Mouse (Mus musculus): ENCODE measurements around the gene Ccr8. TPM values are rescaled to one million over a fixed set of nuclear protein-coding genes. Genes with fewer than 3 reads are reported as not detected.

Ccr8 gene
- polyA plus RNA-seq, 1 experiment from 2014 or later: not detected

DNA sequence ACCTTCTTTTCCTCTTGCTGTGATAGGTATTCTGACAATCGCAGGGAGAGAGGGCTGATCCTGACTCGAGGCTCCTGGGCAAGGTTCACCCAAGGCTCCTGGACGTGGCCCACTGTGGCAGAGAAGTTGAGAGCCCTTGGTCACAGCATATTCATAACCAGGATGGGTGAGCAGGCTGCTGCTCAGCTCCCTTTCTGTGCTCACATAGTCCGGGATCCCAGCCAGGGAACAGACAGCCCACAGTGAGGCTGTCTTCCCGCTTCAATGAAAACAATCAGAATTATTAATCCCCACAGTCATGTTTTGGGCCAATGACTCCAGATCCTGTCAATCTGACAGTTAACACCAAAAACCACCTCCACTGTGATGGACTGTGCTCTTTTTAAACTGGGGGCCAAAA is 9.9 kb upstream of the Ccr8 start:
- H3K27ac ChIP-seq (ENCODE audit: low read depth, low read length): no peak overlapping the region
- H3K4me1 ChIP-seq (ENCODE audit: control insufficient read depth, insufficient read depth, low read length): no peaks in the 10 kb centered on the region
- ATAC-seq: no peak
- H3K4me2 ChIP-seq (ENCODE audit: low read length): no peak overlapping the region
- 78% methylated on average over 5 of the region's 5 CpGs for WGBS
- H3K9me3 ChIP-seq (replicated peaks; ENCODE audit: control insufficient read depth, low read length): no peaks in the 10 kb centered on the region
- DNase-seq (ENCODE audit: low spot score): peak; percentile 7
- H3K4me3 ChIP-seq (ENCODE audit: low read depth, low read length): no peak overlapping the region
- no peaks in the 10 kb centered on the region for H3K36me3 ChIP-seq (ENCODE audit: control insufficient read depth, insufficient read depth, low read length)
- H3K9ac ChIP-seq (ENCODE audit: low read length): no peak overlapping the region
- H3K27me3 ChIP-seq (replicated peaks; ENCODE audit: control insufficient read depth, insufficient read depth, low read length): no peaks in the 10 kb centered on the region

DNA sequence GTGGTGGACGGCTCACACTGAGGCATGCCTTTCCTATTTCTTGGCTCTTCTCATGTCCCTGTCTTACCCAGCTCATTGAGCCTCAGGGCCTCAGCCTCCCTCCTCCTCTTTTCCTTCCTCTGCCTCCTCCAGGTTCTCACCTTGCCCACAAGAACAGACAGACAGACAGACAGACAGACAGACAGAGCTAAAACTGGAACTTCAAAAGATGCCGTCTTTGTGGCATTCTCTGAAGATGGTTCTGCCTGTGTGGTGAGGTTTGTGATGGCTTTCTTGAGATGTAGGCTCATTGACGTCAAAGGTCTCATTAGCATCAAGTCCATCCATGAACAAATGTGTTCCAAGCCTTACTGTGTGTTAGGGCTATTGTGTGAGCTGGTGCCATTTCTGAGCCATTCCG is 9.2 kb upstream of the Ccr8 start:
- Histone ChIP-seq H3K36me3 (ENCODE audit: control insufficient read depth, insufficient read depth, low read length) (no peaks in the 10 kb centered on the region), H3K4me2 (ENCODE audit: low read length) (no peak overlapping the region), H3K27me3 (replicated peaks; ENCODE audit: control insufficient read depth, insufficient read depth, low read length) (no peaks in the 10 kb centered on the region), H3K9ac (ENCODE audit: low read length) (no peak overlapping the region), H3K9me3 (replicated peaks; ENCODE audit: control insufficient read depth, low read length) (no peaks in the 10 kb centered on the region), H3K4me3 (ENCODE audit: low read depth, low read length) (no peak overlapping the region), H3K4me1 (ENCODE audit: control insufficient read depth, insufficient read depth, low read length) (no peaks in the 10 kb centered on the region), H3K27ac (ENCODE audit: low read depth, low read length) (no peak overlapping the region)
- no peak for ATAC-seq
- no peak for DNase-seq (ENCODE audit: low spot score)
- 74% methylated on average over 4 of the region's 4 CpGs for WGBS

DNA sequence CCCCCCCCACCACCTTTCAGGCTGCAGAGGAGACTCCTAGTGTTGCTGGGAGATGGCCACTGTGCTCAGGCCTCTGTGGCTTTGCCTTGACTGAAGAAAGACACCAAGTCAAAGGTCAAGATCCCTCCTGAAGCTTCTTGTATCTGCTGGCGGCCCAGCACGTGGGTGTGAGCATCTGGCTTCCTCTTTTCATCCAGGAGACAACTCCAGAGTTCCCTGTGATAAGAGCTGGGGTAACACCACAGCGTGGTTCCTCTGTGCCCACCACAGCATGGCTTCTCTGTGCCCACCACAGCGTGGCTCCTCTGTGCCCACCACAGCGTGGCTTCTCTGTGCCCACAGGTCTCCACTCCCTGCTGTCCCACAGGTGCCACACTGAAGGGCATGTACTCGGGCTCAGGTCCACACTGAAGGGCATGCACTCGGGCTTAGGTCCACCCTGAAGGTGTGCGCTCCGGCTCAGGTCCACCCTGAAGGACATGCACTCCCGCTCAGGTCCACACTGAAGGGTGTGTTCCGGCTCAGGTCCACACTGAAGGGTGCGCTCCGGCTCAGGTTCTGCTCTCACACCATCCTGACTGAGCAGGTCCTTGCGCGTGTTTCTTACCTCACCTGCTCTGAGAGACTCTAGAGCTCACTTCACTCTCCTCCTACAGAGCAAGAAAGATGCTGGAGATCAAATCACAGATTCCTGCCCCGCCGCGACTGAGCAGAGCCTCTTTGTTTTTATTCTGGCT is 8.6 kb upstream of the Ccr8 start:
- no peak overlapping the region for H3K4me2 ChIP-seq (ENCODE audit: low read length)
- no peak for DNase-seq (ENCODE audit: low spot score)
- no peaks in the 10 kb centered on the region for H3K36me3 ChIP-seq (ENCODE audit: control insufficient read depth, insufficient read depth, low read length)
- H3K4me3 ChIP-seq (ENCODE audit: low read depth, low read length): no peak overlapping the region
- WGBS: 86% methylated on average over 18 of the region's 18 CpGs
- ATAC-seq: no peak
- no peak overlapping the region for H3K27ac ChIP-seq (ENCODE audit: low read depth, low read length)
- no peaks in the 10 kb centered on the region for H3K4me1 ChIP-seq (ENCODE audit: control insufficient read depth, insufficient read depth, low read length)
- no peaks in the 10 kb centered on the region for H3K9me3 ChIP-seq (replicated peaks; ENCODE audit: control insufficient read depth, low read length)
- no peak overlapping the region for H3K9ac ChIP-seq (ENCODE audit: low read length)
- H3K27me3 ChIP-seq (replicated peaks; ENCODE audit: control insufficient read depth, insufficient read depth, low read length): no peaks in the 10 kb centered on the region

DNA sequence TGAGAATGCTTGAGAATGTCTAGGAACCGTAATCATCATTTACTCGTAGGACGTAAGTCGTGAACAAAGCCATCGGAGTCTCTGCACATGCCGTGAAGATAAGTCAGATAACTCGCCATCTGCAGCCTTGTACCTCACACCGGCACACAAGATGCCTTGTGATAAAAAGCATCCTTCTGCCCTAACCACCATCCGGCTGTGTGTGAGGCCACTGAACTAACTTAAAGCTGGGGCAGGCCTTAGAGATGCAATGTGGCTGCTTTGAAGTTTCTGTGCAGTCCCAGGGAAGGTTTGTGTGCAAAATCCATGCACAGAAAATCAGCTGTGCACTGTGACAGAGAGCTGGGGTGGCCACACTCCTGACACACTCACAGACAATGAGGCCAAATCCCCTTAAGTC is 7.5 kb upstream of the Ccr8 start:
- DNase-seq (ENCODE audit: low spot score) (no peak), ATAC-seq (no peak)
- H3K27me3 ChIP-seq (replicated peaks; ENCODE audit: control insufficient read depth, insufficient read depth, low read length): no peaks in the 10 kb centered on the region
- H3K4me2 ChIP-seq (ENCODE audit: low read length): no peak overlapping the region
- H3K4me1 ChIP-seq (ENCODE audit: control insufficient read depth, insufficient read depth, low read length): no peaks in the 10 kb centered on the region
- no peak overlapping the region for H3K27ac ChIP-seq (ENCODE audit: low read depth, low read length)
- H3K4me3 ChIP-seq (ENCODE audit: low read depth, low read length): no peak overlapping the region
- H3K9me3 ChIP-seq (replicated peaks; ENCODE audit: control insufficient read depth, low read length): 0 out of 2 replicates have a peak, but pooled peaks cover 3% of the 10 kb centered on the region
- 90% methylated on average over 9 of the region's 9 CpGs for WGBS
- H3K9ac ChIP-seq (ENCODE audit: low read length): no peak overlapping the region
- no peaks in the 10 kb centered on the region for H3K36me3 ChIP-seq (ENCODE audit: control insufficient read depth, insufficient read depth, low read length)

DNA sequence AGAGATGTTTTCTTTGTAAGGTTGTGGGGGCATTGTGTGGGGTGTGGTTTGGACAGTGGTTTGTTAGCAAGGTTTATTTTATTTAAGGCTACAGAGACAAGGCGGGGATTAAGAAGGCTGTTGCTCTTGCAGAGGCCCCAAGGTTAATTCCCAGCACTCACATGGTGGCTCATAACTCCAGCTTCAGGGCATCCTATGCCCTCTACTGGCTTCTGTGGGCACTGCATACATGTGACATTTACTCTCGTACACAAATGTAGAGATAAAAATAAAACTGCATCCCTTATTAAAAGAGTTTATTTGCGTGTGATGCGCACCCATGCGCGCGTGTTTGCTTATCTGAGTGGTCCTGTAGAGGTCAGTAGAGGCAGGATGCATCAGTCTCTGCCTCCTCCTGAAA is 2.8 kb upstream of the Ccr8 start:
- DNase-seq (ENCODE audit: low spot score) (no peak), ATAC-seq (no peak)
- H3K27ac ChIP-seq (ENCODE audit: low read depth, low read length): no peak overlapping the region
- H3K9me3 ChIP-seq (replicated peaks; ENCODE audit: control insufficient read depth, low read length): 0 out of 2 replicates have a peak, but pooled peaks cover 3% of the 10 kb centered on the region
- 87% methylated on average over 7 of the region's 7 CpGs for WGBS
- no peak overlapping the region for H3K4me2 ChIP-seq (ENCODE audit: low read length)
- no peaks in the 10 kb centered on the region for H3K27me3 ChIP-seq (replicated peaks; ENCODE audit: control insufficient read depth, insufficient read depth, low read length)
- H3K4me3 ChIP-seq (ENCODE audit: low read depth, low read length): no peak overlapping the region
- H3K36me3 ChIP-seq (ENCODE audit: control insufficient read depth, insufficient read depth, low read length): no peaks in the 10 kb centered on the region
- H3K4me1 ChIP-seq (ENCODE audit: control insufficient read depth, insufficient read depth, low read length): no peaks in the 10 kb centered on the region
- H3K9ac ChIP-seq (ENCODE audit: low read length): no peak overlapping the region

DNA sequence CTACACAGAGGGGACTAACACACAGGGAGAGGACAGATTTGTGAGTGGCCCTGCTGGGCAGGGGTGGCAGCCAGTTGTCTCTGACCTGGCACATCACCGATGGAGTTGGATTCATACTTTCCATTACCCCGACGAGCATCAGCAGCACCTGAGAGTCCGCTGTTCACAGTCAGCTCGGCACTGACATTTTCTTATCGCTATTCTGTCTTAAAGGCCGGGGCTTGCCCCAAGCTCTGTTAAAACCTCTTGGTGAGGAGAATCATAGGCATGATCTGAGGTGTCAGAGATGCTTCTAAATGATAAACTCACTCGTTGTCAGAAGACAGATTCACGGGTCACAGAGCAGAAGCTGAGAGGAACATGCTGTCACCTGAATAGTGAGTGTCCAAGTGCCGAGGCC is 828 bp upstream of the Ccr8 start:
- H3K9ac ChIP-seq (ENCODE audit: low read length): no peak overlapping the region
- no peak for ATAC-seq
- 89% methylated on average over 10 of the region's 10 CpGs for WGBS

DNA sequence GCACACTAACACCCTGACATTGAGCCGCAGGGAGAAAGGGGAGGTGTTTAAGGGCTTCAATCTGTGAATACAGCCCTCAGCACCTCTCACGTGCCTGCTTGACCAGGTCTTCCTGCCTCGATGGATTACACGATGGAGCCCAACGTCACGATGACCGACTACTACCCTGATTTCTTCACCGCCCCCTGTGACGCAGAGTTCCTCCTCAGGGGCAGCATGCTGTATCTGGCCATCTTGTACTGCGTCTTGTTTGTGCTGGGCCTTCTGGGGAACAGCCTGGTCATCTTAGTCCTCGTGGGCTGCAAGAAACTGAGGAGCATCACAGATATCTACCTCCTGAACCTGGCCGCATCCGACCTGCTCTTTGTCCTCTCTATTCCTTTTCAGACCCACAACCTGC is 1.8 kb downstream of the Ccr8 start:
- WGBS: 93% methylated on average over 13 of the region's 13 CpGs

More for the DNA sequence above, 828 bp upstream of the Ccr8 start:
- H3K9me3 ChIP-seq (replicated peaks; ENCODE audit: control insufficient read depth, low read length): 0 out of 2 replicates have a peak, but pooled peaks cover 3% of the 10 kb centered on the region
- H3K4me1 ChIP-seq (ENCODE audit: control insufficient read depth, insufficient read depth, low read length): no peaks in the 10 kb centered on the region
- no peaks in the 10 kb centered on the region for H3K27me3 ChIP-seq (replicated peaks; ENCODE audit: control insufficient read depth, insufficient read depth, low read length)
- no peak overlapping the region for H3K27ac ChIP-seq (ENCODE audit: low read depth, low read length)
- H3K4me3 ChIP-seq (ENCODE audit: low read depth, low read length): no peak overlapping the region
- no peak for DNase-seq (ENCODE audit: low spot score)
- H3K36me3 ChIP-seq (ENCODE audit: control insufficient read depth, insufficient read depth, low read length): no peaks in the 10 kb centered on the region
- no peak overlapping the region for H3K4me2 ChIP-seq (ENCODE audit: low read length)

DNA sequence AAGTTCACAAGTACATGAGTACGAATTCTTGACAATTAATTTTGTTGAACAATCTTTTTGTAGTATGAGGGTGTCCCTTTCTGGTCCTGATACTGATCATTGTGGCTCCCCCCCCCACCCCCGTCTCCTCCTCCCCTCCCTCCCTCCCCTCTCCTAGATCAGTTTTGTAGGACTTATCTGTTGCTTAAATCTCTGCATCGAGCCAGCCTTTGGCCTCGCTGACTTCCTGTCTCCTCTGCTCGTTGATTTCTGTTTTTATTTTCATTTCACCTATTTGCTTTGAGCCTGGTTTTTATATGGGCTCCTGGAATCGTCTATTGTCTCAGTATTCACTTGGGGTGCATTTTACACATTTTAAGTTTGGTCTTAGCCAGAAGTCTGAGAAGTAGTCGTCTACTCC is 4.0 kb downstream of the Ccr8 start:
- H3K9ac ChIP-seq (ENCODE audit: low read length): no peak overlapping the region
- H3K4me2 ChIP-seq (ENCODE audit: low read length): no peak overlapping the region
- H3K36me3 ChIP-seq (ENCODE audit: control insufficient read depth, insufficient read depth, low read length): no peaks in the 10 kb centered on the region
- H3K9me3 ChIP-seq (replicated peaks; ENCODE audit: control insufficient read depth, low read length): no peaks in the 10 kb centered on the region
- H3K27ac ChIP-seq (ENCODE audit: low read depth, low read length): no peak overlapping the region
- H3K4me3 ChIP-seq (ENCODE audit: low read depth, low read length): no peak overlapping the region
- DNase-seq (ENCODE audit: low spot score) (no peak), ATAC-seq (no peak)
- no peaks in the 10 kb centered on the region for H3K4me1 ChIP-seq (ENCODE audit: control insufficient read depth, insufficient read depth, low read length)
- 82% methylated on average over 7 of the region's 7 CpGs for WGBS
- no peaks in the 10 kb centered on the region for H3K27me3 ChIP-seq (replicated peaks; ENCODE audit: control insufficient read depth, insufficient read depth, low read length)

More for the DNA sequence above, 1.8 kb downstream of the Ccr8 start:
- ATAC-seq (no peak), DNase-seq (ENCODE audit: low spot score) (no peak)
- no peak overlapping the region for H3K27ac ChIP-seq (ENCODE audit: low read depth, low read length)
- no peak overlapping the region for H3K4me2 ChIP-seq (ENCODE audit: low read length)
- no peaks in the 10 kb centered on the region for H3K27me3 ChIP-seq (replicated peaks; ENCODE audit: control insufficient read depth, insufficient read depth, low read length)
- H3K9ac ChIP-seq (ENCODE audit: low read length): no peak overlapping the region
- no peaks in the 10 kb centered on the region for H3K4me1 ChIP-seq (ENCODE audit: control insufficient read depth, insufficient read depth, low read length)
- no peaks in the 10 kb centered on the region for H3K36me3 ChIP-seq (ENCODE audit: control insufficient read depth, insufficient read depth, low read length)
- H3K9me3 ChIP-seq (replicated peaks; ENCODE audit: control insufficient read depth, low read length): 0 out of 2 replicates have a peak, but pooled peaks cover 3% of the 10 kb centered on the region
- H3K4me3 ChIP-seq (ENCODE audit: low read depth, low read length): no peak overlapping the region

DNA sequence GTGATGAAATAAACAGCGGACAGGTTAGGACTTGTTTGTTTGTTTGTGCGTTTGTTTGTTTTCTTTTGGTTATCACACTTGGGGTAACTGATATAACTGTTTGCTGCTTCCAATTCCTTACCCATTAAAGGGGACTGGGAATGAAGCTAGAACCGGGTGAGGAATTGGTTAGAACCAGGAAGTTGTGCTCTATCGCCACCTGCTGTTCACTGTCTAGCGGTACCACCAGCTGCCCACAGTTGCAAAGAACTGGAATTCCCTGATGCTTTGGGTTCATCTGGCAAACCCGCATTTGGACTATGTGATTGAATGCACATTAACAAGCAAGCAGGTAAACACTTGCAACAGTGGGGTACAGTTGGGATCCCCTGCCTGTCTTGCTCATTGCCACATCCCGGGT is 6.8 kb downstream of the Ccr8 start:
- 17% methylated on average over 7 of the region's 7 CpGs for WGBS
- Histone ChIP-seq H3K36me3 (ENCODE audit: control insufficient read depth, insufficient read depth, low read length) (no peaks in the 10 kb centered on the region), H3K27me3 (replicated peaks; ENCODE audit: control insufficient read depth, insufficient read depth, low read length) (no peaks in the 10 kb centered on the region), H3K9me3 (replicated peaks; ENCODE audit: control insufficient read depth, low read length) (no peaks in the 10 kb centered on the region), H3K4me3 (ENCODE audit: low read depth, low read length) (no peak overlapping the region), H3K4me2 (ENCODE audit: low read length) (no peak overlapping the region), H3K27ac (ENCODE audit: low read depth, low read length) (no peak overlapping the region), H3K9ac (ENCODE audit: low read length) (no peak overlapping the region), H3K4me1 (ENCODE audit: control insufficient read depth, insufficient read depth, low read length) (no peaks in the 10 kb centered on the region)
- ATAC-seq (peak; percentile 58; the same call in 1 of the 2 replicates), DNase-seq (ENCODE audit: low spot score) (peak; percentile 81)

All from forebrain, embryonic 14.5 days (tissue).